Mouse (Mus musculus) embryonic facial prominence, embryonic 12.5 days (tissue): Measurements from ENCODE around the gene Srcap. TPM values are rescaled to one million over a fixed set of nuclear protein-coding genes. Genes with fewer than 3 reads are reported as not detected.

Source experiments
- microRNA-seq: library from miRNA; unstranded; fragments of <30 nt; microRNA quantifications from one replicate; pipeline ENCODE4, GENCODE M21; 2017
- polyA plus RNA-seq: library from polyadenylated mRNA; unstranded; fragments of >200 nt; fragmentation: Nextera tagmentation; extraction: Ambion mirVana; gene quantifications from 2 replicates; pipeline ENCODE4 v1.2.1, GENCODE M21; 2016

Srcap gene
- polyA plus RNA-seq, 1 experiment from 2014 or later, result 88.0 TPM

Small RNA genes within 50 kb of the gene (microRNA-seq; reads per million reads assigned to microRNA genes)
- not detected for gene Gm47278
- not detected for gene Mir7060

Other genes with a start within 250 kb of the Srcap start
- 80.1 and 80.4 TPM in 2 replicates for gene Sephs2, start 237.9 kb upstream of the Srcap start, polyA plus RNA-seq
- gene Itgal, start 215.7 kb upstream of the Srcap start, polyA plus RNA-seq, result 0.88 and 0.91 TPM in 2 replicates
- 22.3 and 22.5 TPM in 2 replicates for gene Zfp768, start 166.4 kb upstream of the Srcap start, polyA plus RNA-seq
- 9.3 and 10.5 TPM in 2 replicates for gene Zfp747, start 135.9 kb upstream of the Srcap start, polyA plus RNA-seq
- gene 9130019O22Rik, start 124.8 kb upstream of the Srcap start, polyA plus RNA-seq, result 6.0 and 6.9 TPM in 2 replicates
- gene E430018J23Rik, start 118.4 kb upstream of the Srcap start, polyA plus RNA-seq, result 6.9 and 7.8 TPM in 2 replicates
- gene Zfp764, start 105.2 kb upstream of the Srcap start, polyA plus RNA-seq, result 7.9 and 8.5 TPM in 2 replicates
- gene Zfp688, start 89.9 kb upstream of the Srcap start, polyA plus RNA-seq, result 25.0 and 28.4 TPM in 2 replicates
- 16.5 and 16.7 TPM in 2 replicates for gene Zfp689, start 62.8 kb upstream of the Srcap start, polyA plus RNA-seq
- gene Prr14, start 52.4 kb upstream of the Srcap start, polyA plus RNA-seq, result 47.5 and 48.7 TPM in 2 replicates
- gene Fbrs, start 32.8 kb upstream of the Srcap start, polyA plus RNA-seq, result 14.6 and 14.8 TPM in 2 replicates
- 16.9 and 17.2 TPM in 2 replicates for gene Gm42715, start 7.6 kb downstream of the Srcap start, polyA plus RNA-seq
- gene Tmem265, start 49.4 kb downstream of the Srcap start, polyA plus RNA-seq, result 4.8 and 5.7 TPM in 2 replicates
- gene Phkg2, start 61.4 kb downstream of the Srcap start, polyA plus RNA-seq, result 39.3 and 42.9 TPM in 2 replicates
- gene Ccdc189, start 76.6 kb downstream of the Srcap start, polyA plus RNA-seq, result 11.0 and 11.3 TPM in 2 replicates
- gene Rnf40, start 76.8 kb downstream of the Srcap start, polyA plus RNA-seq, result 63.0 and 66.2 TPM in 2 replicates
- 24.6 and 25.1 TPM in 2 replicates for gene Zfp629, start 103.8 kb downstream of the Srcap start, polyA plus RNA-seq
- 127 and 141 TPM in 2 replicates for gene Bcl7c, start 196.9 kb downstream of the Srcap start, polyA plus RNA-seq
- gene Ctf1, start 200.8 kb downstream of the Srcap start, polyA plus RNA-seq, result 27.7 and 30.5 TPM in 2 replicates
- 0.55 and 0.68 TPM in 2 replicates for gene Ctf2, start 220.2 kb downstream of the Srcap start, polyA plus RNA-seq
- gene Fbxl19, start 232.6 kb downstream of the Srcap start, polyA plus RNA-seq, result 11.8 and 11.9 TPM in 2 replicates